Mouse (Mus musculus) CH12.LX (cell line): ENCODE measurements at regions not wholly inside any gene's neighbourhood (a gene's known extent, or its start where the extent isn't known, plus 50 kb on each side); places are given as distances from the start of the nearest gene placed in this dataset.

Experiments used
- DNase-seq: peaks from one replicate; pipeline ENCODE4 v3.0.0-alpha.2; 2013; ENCODE audit errors: extremely low read depth
- H3K27ac ChIP-seq: 2 replicates; pipeline ENCODE4 v1.5.1; 2012; ENCODE audit warnings: low read depth, mild to moderate bottlenecking, control low read depth, moderate library complexity; ENCODE audit not compliant: insufficient read depth
- H3K27me3 ChIP-seq: replicated peaks from 2 replicates; pipeline ENCODE3; 2012; ENCODE audit warnings: inconsistent platforms
- H3K36me3 ChIP-seq, 2 experiments: replicated peaks in 1 of 2; 2 replicates each; pipeline versions ENCODE3 to v1.6.1; 2012; ENCODE audit warnings: inconsistent platforms in 1 of 2, low read length in 1 of 2, mild to moderate bottlenecking in 1 of 2, mixed read lengths in 1 of 2, moderate library complexity in 1 of 2; ENCODE audit not compliant: control insufficient read depth in 1 of 2, insufficient read depth in 1 of 2
- H3K4me1 ChIP-seq, 2 experiments: 2 replicates each; pipeline ENCODE4 v1.6.1; 2012; ENCODE audit warnings: inconsistent platforms in 1 of 2, moderate library complexity in 1 of 2; ENCODE audit not compliant: insufficient read depth in 2 of 2, control insufficient read depth in 1 of 2
- H3K4me2 ChIP-seq: 2 replicates; pipeline ENCODE4 v1.6.1; 2012; ENCODE audit warnings: low read depth, mild to moderate bottlenecking, control low read depth; ENCODE audit not compliant: poor library complexity, insufficient read depth, severe bottlenecking
- H3K4me3 ChIP-seq, 3 experiments: fragments of 150-350 bp in 1 of 3; sonication (generic) in 1 of 3; replicated peaks in 1 of 3; 2 replicates each; pipeline versions ENCODE3 to v1.5.1; 2011 to 2012; ENCODE audit warnings: low read depth in 2 of 3, low read length in 2 of 3, mild to moderate bottlenecking in 2 of 3, moderate library complexity in 2 of 3, control low read depth in 1 of 3, improper control_type of control experiment in 1 of 3, inconsistent platforms in 1 of 3, mixed read lengths in 1 of 3; ENCODE audit not compliant: poor library complexity in 1 of 3
- H3K79me2 ChIP-seq: replicated peaks from 2 replicates; pipeline ENCODE4 v1.6.1; 2012; ENCODE audit warnings: mild to moderate bottlenecking, moderate library complexity; ENCODE audit not compliant: control insufficient read depth, poor library complexity, insufficient read depth, severe bottlenecking; ENCODE audit errors: extremely low read depth
- H3K9ac ChIP-seq: 2 replicates; pipeline ENCODE4 v1.6.1; 2012; ENCODE audit warnings: low read depth, mild to moderate bottlenecking, control low read depth, moderate library complexity; ENCODE audit not compliant: insufficient read depth
- H3K9me3 ChIP-seq: replicated peaks from 2 replicates; pipeline ENCODE3; 2012; ENCODE audit warnings: low read length, inconsistent platforms, mixed read lengths
- BHLHE40 ChIP-seq: IDR thresholded peaks from 2 replicates; pipeline ENCODE4 v1.6.1; 2011; ENCODE audit warnings: mild to moderate bottlenecking, low read depth, low read length, improper control_type of control experiment
- CHD1 ChIP-seq: IDR thresholded peaks from 2 replicates; pipeline ENCODE4 v1.6.1; 2012; ENCODE audit warnings: low read depth, low read length, improper control_type of control experiment, inconsistent platforms
- CHD2 ChIP-seq: IDR thresholded peaks from 2 replicates; pipeline ENCODE4 v1.6.1; 2011; ENCODE audit warnings: low read length, improper control_type of control experiment
- CTCF ChIP-seq, 2 experiments: IDR thresholded peaks in 1 of 2; conservative IDR thresholded peaks in 1 of 2; 2 replicates each; pipeline ENCODE4 v1.5.1; 2011 to 2012; ENCODE audit warnings: low read depth in 2 of 2, low read length in 2 of 2, improper control_type of control experiment in 1 of 2, inconsistent platforms in 1 of 2, mild to moderate bottlenecking in 1 of 2, moderate library complexity in 1 of 2
- ELF1 ChIP-seq: IDR thresholded peaks from 2 replicates; pipeline ENCODE4 v1.6.1; 2014; ENCODE audit warnings: low read depth, mild to moderate bottlenecking, inconsistent platforms, low read length, improper control_type of control experiment
- EP300 ChIP-seq: IDR thresholded peaks from 2 replicates; pipeline ENCODE4 v1.6.1; 2011; ENCODE audit warnings: low read length, improper control_type of control experiment
- ETS1 ChIP-seq: conservative IDR thresholded peaks from 2 replicates; pipeline ENCODE4 v1.6.1; 2012; ENCODE audit warnings: low read depth, mild to moderate bottlenecking, inconsistent platforms, low read length, improper control_type of control experiment, moderate library complexity
- GABPA ChIP-seq: IDR thresholded peaks from 2 replicates; pipeline ENCODE4 v1.6.1; 2012; ENCODE audit warnings: low read depth, low read length, improper control_type of control experiment, inconsistent platforms; ENCODE audit not compliant: insufficient replicate concordance
- HCFC1 ChIP-seq: IDR thresholded peaks from 2 replicates; pipeline ENCODE4 v1.6.1; 2012; ENCODE audit warnings: low read depth, mild to moderate bottlenecking, inconsistent platforms, low read length, improper control_type of control experiment
- IRF4 ChIP-seq: IDR thresholded peaks from 2 replicates; pipeline ENCODE4 v1.6.1; 2014; ENCODE audit warnings: low read depth, mild to moderate bottlenecking, inconsistent platforms, low read length, improper control_type of control experiment
- JUND ChIP-seq: conservative IDR thresholded peaks from 2 replicates; pipeline ENCODE4 v1.6.1; 2011; ENCODE audit warnings: low read depth, low read length, improper control_type of control experiment
- KAT2A ChIP-seq: IDR thresholded peaks from 2 replicates; pipeline ENCODE4 v1.6.1; 2012; ENCODE audit warnings: low read length, improper control_type of control experiment, inconsistent platforms; ENCODE audit not compliant: insufficient replicate concordance
- MAX ChIP-seq: IDR thresholded peaks from 2 replicates; pipeline ENCODE4 v1.6.1; 2011; ENCODE audit warnings: low read length, improper control_type of control experiment
- MEF2A ChIP-seq: IDR thresholded peaks from 2 replicates; pipeline ENCODE4 v1.6.1; 2014; ENCODE audit warnings: low read depth, mild to moderate bottlenecking, inconsistent platforms, low read length, improper control_type of control experiment, borderline replicate concordance
- MYC ChIP-seq: IDR thresholded peaks from 2 replicates; pipeline ENCODE4 v1.6.1; 2011; ENCODE audit warnings: low read depth, mild to moderate bottlenecking, improper control_type of control experiment, low read length
- NRF1 ChIP-seq: IDR thresholded peaks from 2 replicates; pipeline ENCODE4 v1.6.1; 2014; ENCODE audit warnings: low read depth, mild to moderate bottlenecking, inconsistent platforms, low read length, improper control_type of control experiment, moderate library complexity
- PAX5 ChIP-seq: IDR thresholded peaks from 2 replicates; pipeline ENCODE4 v1.6.1; 2012; ENCODE audit warnings: low read length, inconsistent platforms, mixed read lengths
- POLR2A ChIP-seq: IDR thresholded peaks from 2 replicates; pipeline ENCODE4 v1.6.1; 2011; ENCODE audit warnings: low read depth, mild to moderate bottlenecking, improper control_type of control experiment, low read length
- POLR2AphosphoS2 ChIP-seq: IDR thresholded peaks from 2 replicates; pipeline ENCODE4 v1.6.1; 2011; ENCODE audit warnings: low read depth, low read length, improper control_type of control experiment
- RAD21 ChIP-seq: IDR thresholded peaks from 2 replicates; pipeline ENCODE4 v1.6.1; 2011; ENCODE audit warnings: low read depth, mild to moderate bottlenecking, low read length, improper control_type of control experiment, moderate library complexity
- RCOR1 ChIP-seq: conservative IDR thresholded peaks from 2 replicates; pipeline ENCODE4 v1.6.1; 2012; ENCODE audit warnings: low read depth, mild to moderate bottlenecking, inconsistent platforms, low read length, improper control_type of control experiment
- SIN3A ChIP-seq: IDR thresholded peaks from 2 replicates; pipeline ENCODE4 v1.6.1; 2012; ENCODE audit warnings: low read length, improper control_type of control experiment, inconsistent platforms
- SMC3 ChIP-seq: IDR thresholded peaks from 2 replicates; pipeline ENCODE4 v1.6.1; 2011; ENCODE audit warnings: low read depth, low read length, improper control_type of control experiment
- TBP ChIP-seq: conservative IDR thresholded peaks from 2 replicates; pipeline ENCODE4 v1.6.1; 2011; ENCODE audit warnings: low read depth, low read length, improper control_type of control experiment
- TCF12 ChIP-seq: IDR thresholded peaks from 2 replicates; pipeline ENCODE4 v1.6.1; 2014; ENCODE audit warnings: low read depth, mild to moderate bottlenecking, inconsistent platforms, low read length, improper control_type of control experiment
- UBTF ChIP-seq: IDR thresholded peaks from 2 replicates; pipeline ENCODE4 v1.6.1; 2012; ENCODE audit warnings: low read depth, mild to moderate bottlenecking, inconsistent platforms, low read length, improper control_type of control experiment, moderate library complexity
- USF1 ChIP-seq: IDR thresholded peaks from 2 replicates; pipeline ENCODE4 v1.6.1; 2014; ENCODE audit warnings: low read depth, mild to moderate bottlenecking, inconsistent platforms, low read length, improper control_type of control experiment
- USF2 ChIP-seq: conservative IDR thresholded peaks from 2 replicates; pipeline ENCODE4 v1.6.1; 2011; ENCODE audit warnings: low read depth, low read length, improper control_type of control experiment
- ZC3H11A ChIP-seq: IDR thresholded peaks from 2 replicates; pipeline ENCODE4 v1.6.1; 2012; ENCODE audit warnings: low read depth, mild to moderate bottlenecking, inconsistent platforms, low read length, improper control_type of control experiment
- ZNF384 ChIP-seq: IDR thresholded peaks from 2 replicates; pipeline ENCODE4 v1.6.1; 2012; ENCODE audit warnings: low read depth, low read length, improper control_type of control experiment, inconsistent platforms
- dilution Hi-C: fragments of 300-500 bp; cut with MboI; formaldehyde crosslinking; loops from 2 replicates; pipeline ENCODE4 v1.14.3; 2020; ENCODE audit warnings: low sequenced_read_pairs; ENCODE audit not compliant: extremely low pct_unique_long_range_greater_than_20kb, extremely low pct_ligation_motif_present
- in situ Hi-C: fragments of 300-500 bp; cut with MboI; formaldehyde crosslinking; loops from 3 replicates; pipeline ENCODE4 v1.14.3; 2019; ENCODE audit warnings: low sequenced_read_pairs, low pct_ligation_motif_present, low pct_unique_long_range_greater_than_20kb, mixed read lengths

- DNase-seq: no peak
- Histone ChIP-seq H3K4me3 (no peak overlapping the region), H3K4me2 (no peak overlapping the region), H3K9ac (no peak overlapping the region), H3K9me3 (peaks cover 31% of the 10 kb centered on the region), H3K27ac (no peak overlapping the region), H3K4me1 (no peaks in the 10 kb centered on the region), H3K27me3 (no peaks in the 10 kb centered on the region), H3K36me3 (no peaks in the 10 kb centered on the region), H3K79me2 (no peaks in the 10 kb centered on the region)
- in situ Hi-C loops: no loop called here
- dilution Hi-C loops: no loop called here
- no peak for TF ChIP-seq NRF1
- TF ChIP-seq RAD21: no peak
- TF ChIP-seq USF1: no peak
- no peak for TF ChIP-seq POLR2AphosphoS2
- no peak for TF ChIP-seq SIN3A
- TF ChIP-seq TCF12: no peak
- TF ChIP-seq RCOR1: no peak
- TF ChIP-seq ELF1: no peak
- TF ChIP-seq GABPA: no peak
- TF ChIP-seq ETS1: no peak
- no peak for TF ChIP-seq MAX
- TF ChIP-seq EP300: no peak
- no peak for TF ChIP-seq CTCF (conservative IDR thresholded peaks at IDR 0.05 in 1 of 2, IDR thresholded peaks at IDR 0.05 in 1 of 2; ENCODE audit: low read depth in 2 of 2, low read length in 2 of 2)
- TF ChIP-seq CHD2: no peak
- TF ChIP-seq PAX5: no peak
- TF ChIP-seq ZC3H11A: no peak
- no peak for TF ChIP-seq BHLHE40
- no peak for TF ChIP-seq UBTF
- TF ChIP-seq POLR2A: no peak
- TF ChIP-seq ZNF384: no peak
Measured at GRCm38 (mm10) chr16:79336016-79336415, 245.1 kb upstream of the Tmprss15 start.

GRCm38 (mm10) chr16:79313301-79313700 is 222.4 kb upstream of the Tmprss15 start:
- DNase-seq: no peak
- Histone ChIP-seq H3K4me2 (no peak overlapping the region), H3K9ac (no peak overlapping the region), H3K79me2 (no peaks in the 10 kb centered on the region), H3K4me3 (no peak overlapping the region), H3K36me3 (no peaks in the 10 kb centered on the region), H3K27me3 (no peaks in the 10 kb centered on the region), H3K9me3 (peaks cover 43% of the 10 kb centered on the region), H3K27ac (no peak overlapping the region), H3K4me1 (no peaks in the 10 kb centered on the region)
- dilution Hi-C loops (no loop called here), in situ Hi-C loops (no loop called here)
- TF ChIP-seq CTCF (conservative IDR thresholded peaks at IDR 0.05 in 1 of 2, IDR thresholded peaks at IDR 0.05 in 1 of 2; ENCODE audit: low read depth in 2 of 2, low read length in 2 of 2): no peak
- TF ChIP-seq MEF2A: no peak
- TF ChIP-seq TBP: no peak
- no peak for TF ChIP-seq KAT2A
- TF ChIP-seq NRF1: no peak
- no peak for TF ChIP-seq MYC
- no peak for TF ChIP-seq JUND
- no peak for TF ChIP-seq EP300
- no peak for TF ChIP-seq RCOR1
- TF ChIP-seq HCFC1: no peak
- TF ChIP-seq CHD1: no peak
- TF ChIP-seq USF2: no peak
- TF ChIP-seq POLR2AphosphoS2: no peak
- TF ChIP-seq CHD2: no peak
- no peak for TF ChIP-seq IRF4
- no peak for TF ChIP-seq SMC3
